Mouse (Mus musculus) kidney, adult 2 months (tissue): ENCODE measurements around the gene Pgs1.

Experiments
- CTCF ChIP-seq: fragments of 200-500 bp; conservative IDR thresholded peaks from 2 replicates; pipeline ENCODE4 v1.5.1; 2011; ENCODE audit warnings: low read depth, mild to moderate bottlenecking, control low read depth, low read length, moderate library complexity, mixed read lengths; ENCODE audit not compliant: insufficient read depth, insufficient read length
- POLR2A ChIP-seq: fragments of 200-500 bp; IDR thresholded peaks from one replicate; pipeline ENCODE4 v1.6.1; 2011; ENCODE audit warnings: low read depth, low read length, control low read depth

GRCm38 (mm10) chr11:117979388-117979787 lies 6.7 kb upstream of the Pgs1 start:
- TF ChIP-seq CTCF: no peak
- no peak for TF ChIP-seq POLR2A
